Comparison of ENCODE assay signal across 8 mouse cellular contexts in the genomic region with DNA sequence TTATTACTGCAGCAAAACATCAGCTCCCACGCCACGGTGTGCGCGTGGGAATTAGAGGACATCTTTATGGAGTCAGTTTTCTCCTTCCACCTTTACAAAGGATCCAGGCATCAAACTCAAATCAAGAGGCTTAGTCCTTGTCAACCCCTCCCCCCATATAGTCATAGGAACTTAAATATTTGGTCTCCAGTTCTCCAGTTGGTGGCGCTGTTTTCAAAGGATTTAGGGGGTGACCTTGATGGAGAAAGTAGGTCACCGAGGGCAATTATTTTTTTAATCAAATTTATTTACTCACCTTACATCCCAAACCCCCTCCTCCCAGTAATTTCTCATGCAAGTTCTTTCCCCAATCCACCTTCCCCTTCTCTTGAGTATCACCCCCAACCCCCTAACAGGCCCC. TPM values are rescaled to one million over a fixed set of nuclear protein-coding genes. Genes with fewer than 3 reads are reported as not detected.
A peak's percentile ranks its signal among the peaks of the same experiment; 100 is the strongest.
DNase-seq lines count a peak whose midpoint lies in the region; ATAC-seq lines count a peak whose summit lies in the region.

No protein-coding gene starts in this region.

- ATAC-seq in inflammation-experienced regulatory T-cells, adult 6 months = peak; percentile 54

- DNase-seq in embryo, embryonic 10.5 days (ENCODE audit: low spot score) = peak; percentile 18
- no peak for DNase-seq in embryo, embryonic 9.5 days (ENCODE audit: extremely low spot score)
- DNase-seq in testis, postnatal 10 days (ENCODE audit: low spot score) = peak; percentile 60
- no peak for DNase-seq in testis, postnatal 14 days (ENCODE audit: low spot score)
- DNase-seq in thymus, postnatal 25 days = peak; percentile 48
- DNase-seq in limb, embryonic 10.5 days (ENCODE audit: low spot score) = no peak
- DNase-seq in layer of hippocampus, postnatal 36 days = no peak

- H3K4me1 ChIP-seq in limb, embryonic 10.5 days = 0 out of 2 replicates have a peak, but pooled peaks cover 9% of the 10 kb centered on the region

- no peaks in the 10 kb centered on the region for H3K36me3 ChIP-seq in limb, embryonic 10.5 days

- WGBS in limb, embryonic 10.5 days = 52% methylated on average over 6 of the region's 6 CpGs

- no peak overlapping the region for H3K4me3 ChIP-seq in limb, embryonic 10.5 days

- H3K27ac ChIP-seq in limb, embryonic 10.5 days = no peak overlapping the region

- no peaks in the 10 kb centered on the region for H3K27me3 ChIP-seq in limb, embryonic 10.5 days (ENCODE audit: low read depth, poor library complexity, severe bottlenecking)

- no peaks in the 10 kb centered on the region for H3K9me3 ChIP-seq in limb, embryonic 10.5 days (replicated peaks)

RNA-seq across cellular contexts. Expression of a gene that starts 52.9 kb away (rescaled TPM):
- 100 to 1,000 TPM; 463 to 831 (median 493) TPM for polyA plus RNA-seq in inflammation-experienced regulatory T-cells, adult 6 months (2017; shearing (Covaris generic))
- polyA plus RNA-seq in limb, embryonic 10.5 days (2016; fragmentation: Nextera tagmentation; extraction: Ambion mirVana) = 230 and 231 TPM in 2 replicates
- 100 to 1,000 TPM; 343 to 347 TPM for total RNA-seq in layer of hippocampus, postnatal 36 days (2021)

Comparison
In these comparisons a context has a peak if more than half of its experiments do, and no peak if none do; other contexts are left out.
1. DNase-seq: peak in embryo, embryonic 10.5 days (single experiment), testis, postnatal 10 days (single experiment) and thymus, postnatal 25 days (single experiment); none in embryo, embryonic 9.5 days (single experiment), testis, postnatal 14 days (single experiment), limb, embryonic 10.5 days (single experiment) and layer of hippocampus, postnatal 36 days (0 of 2).